Mouse (Mus musculus): Measurements from ENCODE around the gene Stip1.

Gene Stip1

DNA sequence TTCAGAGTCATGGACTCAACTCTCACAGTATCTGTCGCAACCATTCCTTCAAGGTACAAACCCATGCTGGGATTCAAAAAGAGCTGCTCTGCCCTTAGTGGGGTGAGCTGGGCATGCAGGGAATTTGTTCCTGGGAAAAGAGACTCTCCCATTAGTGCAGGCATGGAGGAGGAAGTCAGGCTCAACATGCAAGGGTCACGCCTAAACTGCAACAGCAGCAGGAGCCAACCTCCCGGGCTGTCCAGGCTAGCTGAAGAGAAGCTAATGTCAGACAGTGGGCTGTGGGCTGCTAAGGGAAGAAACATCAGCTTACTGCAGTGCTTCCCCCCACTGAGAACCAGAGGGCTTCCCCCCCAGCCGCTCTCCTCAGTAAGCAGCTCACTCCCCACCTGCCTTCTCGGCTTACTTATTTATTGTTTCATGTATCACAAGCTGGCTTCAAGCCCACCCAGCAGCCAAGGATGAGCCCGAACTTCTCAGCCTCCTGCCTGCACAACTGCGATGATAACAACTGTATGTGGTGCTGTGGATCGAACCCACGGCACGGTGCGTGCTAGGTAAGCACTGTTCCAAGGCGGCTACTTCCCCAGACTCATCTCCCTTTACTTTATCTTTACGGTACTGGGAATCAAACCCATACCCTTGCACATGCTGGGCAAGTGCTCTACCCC, 67.4 kb downstream of the Stip1 start:
- no peaks in the 10 kb centered on the region for H3K9me3 ChIP-seq (ENCODE audit: low read length)
- TF ChIP-seq POU5F1 (IDR thresholded peaks at IDR 0.05; ENCODE audit: borderline replicate concordance, low read length) (no peak), NANOG (IDR thresholded peaks at IDR 0.05; ENCODE audit: borderline replicate concordance, low read length) (no peak)
- H3K36me3 ChIP-seq (ENCODE audit: insufficient read depth, low read length) = peaks cover 22% of the 10 kb centered on the region
- H3K4me3 ChIP-seq (replicated peaks; ENCODE audit: low read length) = peak overlapping the region; percentile 90; the same call in 1 of the 2 replicates
- H3K4me1 ChIP-seq (replicated peaks; ENCODE audit: low read depth, low read length) = peaks cover 81% of the 10 kb centered on the region
- no peaks in the 10 kb centered on the region for H3K27me3 ChIP-seq (ENCODE audit: insufficient read depth, low read length)

GRCm38 (mm10) chr19:6971644-6972043, 68.1 kb downstream of the Stip1 start:
- Histone ChIP-seq H3K36me3 (ENCODE audit: insufficient read depth, low read length) (peaks cover 21% of the 10 kb centered on the region), H3K9me3 (ENCODE audit: low read length) (no peaks in the 10 kb centered on the region), H3K27me3 (ENCODE audit: insufficient read depth, low read length) (no peaks in the 10 kb centered on the region), H3K4me3 (replicated peaks; ENCODE audit: low read length) (peak overlapping the region; percentile 90), H3K4me1 (replicated peaks; ENCODE audit: low read depth, low read length) (peaks cover 81% of the 10 kb centered on the region)
- TF ChIP-seq CTCF (conservative IDR thresholded peaks at IDR 0.05; ENCODE audit: low read length) (no peak), NANOG (IDR thresholded peaks at IDR 0.05; ENCODE audit: borderline replicate concordance, low read length) (no peak), POU5F1 (IDR thresholded peaks at IDR 0.05; ENCODE audit: borderline replicate concordance, low read length) (no peak)

All from E14TG2a.4 (cell line).